Mouse (Mus musculus): ENCODE results near the gene Klhdc7b. TPM values are rescaled to one million over a fixed set of nuclear protein-coding genes. Genes with fewer than 3 reads are reported as not detected.

Klhdc7b gene
- polyA plus RNA-seq, 1 experiment from 2014 or later: not detected

- Histone ChIP-seq H3K4me3 (replicated peaks) (peak within 1 kb of the TSS; percentile 79), H3K4me2 (peak within 1 kb of the TSS; percentile 78), H3K27me3 (no peaks in the 10 kb centered on the region), H3K4me1 (peaks cover 39% of the 10 kb centered on the region), H3K27ac (peak within 1 kb of the TSS; percentile 89), H3K36me3 (replicated peaks) (peaks cover 48% of the 10 kb centered on the region), H3K9me3 (no peaks in the 10 kb centered on the region), H3K9ac (peak within 1 kb of the TSS; percentile 90)
- WGBS: under 1% methylated on average over 64 of the region's 64 CpGs
- ATAC-seq (ENCODE audit: low FRiP score): peak; percentile 91
Measured at GRCm38 (mm10) chr15:89355241-89356187, 29.2 kb upstream of the Klhdc7b start, which contains the start of the genes Lmf2 and Ncaph2. Lmf2 (minus strand) TSS chr15:89355659. Ncaph2 (plus strand) TSS chr15:89355719.

GRCm38 (mm10) chr15:89356372-89356771, 28.3 kb upstream of the Klhdc7b start:
- peak overlapping the region; percentile 90 for H3K9ac ChIP-seq
- WGBS: under 1% methylated on average over 15 of the region's 15 CpGs
- H3K9me3 ChIP-seq: no peaks in the 10 kb centered on the region
- H3K4me2 ChIP-seq: peak overlapping the region; percentile 78
- H3K4me3 ChIP-seq (replicated peaks): peak overlapping the region; percentile 79
- H3K36me3 ChIP-seq (replicated peaks): peaks cover 48% of the 10 kb centered on the region
- no peaks in the 10 kb centered on the region for H3K27me3 ChIP-seq
- peak overlapping the region; percentile 89 for H3K27ac ChIP-seq
- ATAC-seq (ENCODE audit: low FRiP score): peak; percentile 73
- H3K4me1 ChIP-seq: peaks cover 39% of the 10 kb centered on the region

- Histone ChIP-seq H3K4me3 (replicated peaks) (no peak overlapping the region), H3K27ac (no peak overlapping the region), H3K4me1 (peaks cover 36% of the 10 kb centered on the region), H3K27me3 (no peaks in the 10 kb centered on the region), H3K4me2 (no peak overlapping the region), H3K9ac (no peak overlapping the region), H3K36me3 (replicated peaks) (peaks cover 47% of the 10 kb centered on the region), H3K9me3 (no peaks in the 10 kb centered on the region)
- whole genome bisulfite sequencing: 91% methylated on average over 3 of the region's 3 CpGs
- no peak for ATAC-seq (ENCODE audit: low FRiP score)
Measured at GRCm38 (mm10) chr15:89358784-89359183, 25.9 kb upstream of the Klhdc7b start.

- 92% methylated on average over 7 of the region's 7 CpGs for WGBS
- no peak overlapping the region for H3K9ac ChIP-seq
- ATAC-seq (ENCODE audit: low FRiP score): no peak
- no peaks in the 10 kb centered on the region for H3K9me3 ChIP-seq
- peaks cover 87% of the 10 kb centered on the region for H3K36me3 ChIP-seq (replicated peaks)
- no peak overlapping the region for H3K27ac ChIP-seq
- H3K4me2 ChIP-seq: no peak overlapping the region
- peaks cover 10% of the 10 kb centered on the region for H3K4me1 ChIP-seq
- H3K4me3 ChIP-seq (replicated peaks): no peak overlapping the region
- H3K27me3 ChIP-seq: no peaks in the 10 kb centered on the region
Measured at GRCm38 (mm10) chr15:89363051-89363450, 21.7 kb upstream of the Klhdc7b start.

GRCm38 (mm10) chr15:89365141-89365551, 19.6 kb upstream of the Klhdc7b start:
- Histone ChIP-seq H3K4me1 (no peaks in the 10 kb centered on the region), H3K4me2 (no peak overlapping the region), H3K9ac (no peak overlapping the region), H3K27ac (no peak overlapping the region), H3K27me3 (no peaks in the 10 kb centered on the region), H3K9me3 (no peaks in the 10 kb centered on the region), H3K36me3 (replicated peaks) (peaks cover 98% of the 10 kb centered on the region), H3K4me3 (replicated peaks) (no peak overlapping the region)
- 94% methylated on average over 4 of the region's 4 CpGs for WGBS
- no peak for ATAC-seq (ENCODE audit: low FRiP score)

GRCm38 (mm10) chr15:89372068-89372467, 12.6 kb upstream of the Klhdc7b start:
- 88% methylated on average over 13 of the region's 13 CpGs for WGBS
- no peak for ATAC-seq (ENCODE audit: low FRiP score)
- Histone ChIP-seq H3K27ac (no peak overlapping the region), H3K4me2 (no peak overlapping the region), H3K4me3 (replicated peaks) (no peak overlapping the region), H3K9me3 (no peaks in the 10 kb centered on the region), H3K27me3 (peaks cover 19% of the 10 kb centered on the region), H3K9ac (no peak overlapping the region), H3K4me1 (peaks cover 14% of the 10 kb centered on the region), H3K36me3 (replicated peaks) (peaks cover 58% of the 10 kb centered on the region)

- 86% methylated on average over 7 of the region's 7 CpGs for WGBS
- Histone ChIP-seq H3K9ac (no peak overlapping the region), H3K4me2 (peak overlapping the region; percentile 89), H3K36me3 (replicated peaks) (peaks cover 54% of the 10 kb centered on the region), H3K9me3 (no peaks in the 10 kb centered on the region), H3K4me1 (peaks cover 17% of the 10 kb centered on the region), H3K27ac (no peak overlapping the region), H3K4me3 (replicated peaks) (no peak overlapping the region), H3K27me3 (peaks cover 24% of the 10 kb centered on the region)
- no peak for ATAC-seq (ENCODE audit: low FRiP score)
Measured at GRCm38 (mm10) chr15:89372536-89372935, 12.2 kb upstream of the Klhdc7b start.

- peaks cover 30% of the 10 kb centered on the region for H3K27me3 ChIP-seq
- peak overlapping the region; percentile 89 for H3K4me2 ChIP-seq
- 2% methylated on average over 35 of the region's 35 CpGs for WGBS
- H3K27ac ChIP-seq: peak overlapping the region; percentile 94
- H3K9ac ChIP-seq: peak overlapping the region; percentile 71
- peak; percentile 85 for ATAC-seq (ENCODE audit: low FRiP score)
- peak overlapping the region; percentile 70 for H3K4me3 ChIP-seq (replicated peaks)
- H3K4me1 ChIP-seq: peaks cover 20% of the 10 kb centered on the region
- H3K36me3 ChIP-seq (replicated peaks): peaks cover 47% of the 10 kb centered on the region
- no peaks in the 10 kb centered on the region for H3K9me3 ChIP-seq
Measured at GRCm38 (mm10) chr15:89373027-89373761, 11.5 kb upstream of the Klhdc7b start.

GRCm38 (mm10) chr15:89373762-89374248, 10.9 kb upstream of the Klhdc7b start, which contains the start of gene Sco2:
Sco2 (minus strand) TSS chr15:89373846.
- peaks cover 41% of the 10 kb centered on the region for H3K36me3 ChIP-seq (replicated peaks)
- H3K9ac ChIP-seq: peak within 1 kb of the TSS; percentile 71
- ATAC-seq (ENCODE audit: low FRiP score): peak; percentile 87
- under 1% methylated on average over 42 of the region's 42 CpGs for WGBS
- no peaks in the 10 kb centered on the region for H3K9me3 ChIP-seq
- H3K4me1 ChIP-seq: peaks cover 26% of the 10 kb centered on the region
- H3K27me3 ChIP-seq: peaks cover 36% of the 10 kb centered on the region
- peak within 1 kb of the TSS; percentile 70 for H3K4me3 ChIP-seq (replicated peaks)
- peak within 1 kb of the TSS; percentile 94 for H3K27ac ChIP-seq
- H3K4me2 ChIP-seq: peak within 1 kb of the TSS; percentile 89

- Histone ChIP-seq H3K4me3 (replicated peaks) (peak overlapping the region; percentile 70), H3K27me3 (peaks cover 42% of the 10 kb centered on the region), H3K4me2 (peak overlapping the region; percentile 89), H3K27ac (peak overlapping the region; percentile 94; the same call in 1 of the 2 replicates), H3K9me3 (no peaks in the 10 kb centered on the region), H3K36me3 (replicated peaks) (peaks cover 36% of the 10 kb centered on the region), H3K9ac (peak overlapping the region; percentile 71), H3K4me1 (peaks cover 31% of the 10 kb centered on the region)
- ATAC-seq (ENCODE audit: low FRiP score): no peak
- WGBS: 54% methylated on average over 9 of the region's 9 CpGs
Measured at GRCm38 (mm10) chr15:89374340-89374739, 10.4 kb upstream of the Klhdc7b start.

- H3K27ac ChIP-seq: no peak overlapping the region
- H3K4me3 ChIP-seq (replicated peaks): no peak overlapping the region
Measured at GRCm38 (mm10) chr15:89374801-89375534, 9.7 kb upstream of the Klhdc7b start.

More at GRCm38 (mm10) chr15:89374801-89375534, 9.7 kb upstream of the Klhdc7b start:
- WGBS: 92% methylated on average over 17 of the region's 17 CpGs
- no peak overlapping the region for H3K4me2 ChIP-seq
- H3K9me3 ChIP-seq: no peaks in the 10 kb centered on the region
- no peak overlapping the region; the same call in 1 of the 2 replicates for H3K9ac ChIP-seq
- no peak for ATAC-seq (ENCODE audit: low FRiP score)
- H3K4me1 ChIP-seq: peaks cover 33% of the 10 kb centered on the region
- H3K36me3 ChIP-seq (replicated peaks): peaks cover 29% of the 10 kb centered on the region
- H3K27me3 ChIP-seq: peaks cover 45% of the 10 kb centered on the region
